Mouse (Mus musculus) lung, postnatal 36 days (tissue): ENCODE measurements at regions not wholly inside any gene's neighbourhood (a gene's known extent, or its start where the extent isn't known, plus 50 kb on each side); places are given as distances from the start of the nearest gene placed in this dataset.
A peak's percentile ranks its signal among the peaks of the same experiment; 100 is the strongest.

Experiments
- DNase-seq: peaks from one replicate; pipeline ENCODE4 v3.0.0; 2022; ENCODE audit warnings: mixed read lengths

- DNase-seq = no peak
These were observed 657.1 kb upstream of the Cdh11 start for GRCm38 (mm10) chr8:103442420-103443125.

GRCm38 (mm10) chr8:103444577-103444976, 656.8 kb upstream of the Cdh5 start:
- DNase-seq = no peak

GRCm38 (mm10) chr8:103445378-103445777, 656.0 kb upstream of the Cdh5 start:
- no peak for DNase-seq

GRCm38 (mm10) chr8:103447916-103448315, 653.5 kb upstream of the Cdh5 start:
- no peak for DNase-seq

GRCm38 (mm10) chr8:103451381-103452018, 649.9 kb upstream of the Cdh5 start:
- no peak for DNase-seq

- no peak for DNase-seq
These were observed 644.2 kb upstream of the Cdh5 start for GRCm38 (mm10) chr8:103457176-103457575.

- DNase-seq = no peak
These were observed 637.9 kb upstream of the Cdh5 start for GRCm38 (mm10) chr8:103463557-103463956.

GRCm38 (mm10) chr8:103464777-103465353, 636.6 kb upstream of the Cdh5 start:
- no peak for DNase-seq

GRCm38 (mm10) chr8:103467536-103468160, 633.8 kb upstream of the Cdh5 start:
- peak; percentile 10 for DNase-seq

- no peak for DNase-seq
These were observed 632.4 kb upstream of the Cdh5 start for GRCm38 (mm10) chr8:103469049-103469448.

GRCm38 (mm10) chr8:103470316-103470715, 631.1 kb upstream of the Cdh5 start:
- DNase-seq = no peak

- peak; percentile 9 for DNase-seq
These were observed 625.3 kb upstream of the Cdh5 start for GRCm38 (mm10) chr8:103475816-103476797.

GRCm38 (mm10) chr8:103482033-103482720, 619.2 kb upstream of the Cdh5 start:
- DNase-seq = no peak

GRCm38 (mm10) chr8:103485441-103485840, 616.0 kb upstream of the Cdh5 start:
- DNase-seq = no peak

- DNase-seq = peak; percentile 55
These were observed 612.0 kb upstream of the Cdh5 start for GRCm38 (mm10) chr8:103489411-103489810.

GRCm38 (mm10) chr8:103492914-103493517, 608.4 kb upstream of the Cdh5 start:
- DNase-seq = peak; percentile 18

GRCm38 (mm10) chr8:103493932-103494493, 607.4 kb upstream of the Cdh5 start:
- DNase-seq = no peak

- peak; percentile 3 for DNase-seq
These were observed 606.8 kb upstream of the Cdh5 start for GRCm38 (mm10) chr8:103494670-103495069.

GRCm38 (mm10) chr8:103501328-103501727, 600.1 kb upstream of the Cdh5 start:
- DNase-seq = peak; percentile 64

- DNase-seq = no peak
These were observed 598.2 kb upstream of the Cdh5 start for GRCm38 (mm10) chr8:103502991-103503767.
